Mouse (Mus musculus) splenic B cell, adult 2 months (primary cell): ENCODE results near the gene 1700019N19Rik.
A peak's percentile ranks its signal among the peaks of the same experiment; 100 is the strongest.

ENCODE experiments used
- DNase-seq: peaks from one replicate; pipeline ENCODE4 v3.0.0-alpha.2; 2011; ENCODE audit warnings: low read depth, low spot score
- H3K27me3 ChIP-seq: 2 replicates; pipeline ENCODE4 v1.6.1; 2012; ENCODE audit warnings: mild to moderate bottlenecking, low read length, moderate library complexity, mixed read lengths; ENCODE audit not compliant: control insufficient read depth, poor library complexity, insufficient read depth, severe bottlenecking
- H3K36me3 ChIP-seq: 2 replicates; pipeline ENCODE4 v1.6.1; 2012; ENCODE audit warnings: mild to moderate bottlenecking, low read length, moderate library complexity, mixed read lengths; ENCODE audit not compliant: control insufficient read depth, poor library complexity, insufficient read depth, severe bottlenecking

1700019N19Rik gene

DNA sequence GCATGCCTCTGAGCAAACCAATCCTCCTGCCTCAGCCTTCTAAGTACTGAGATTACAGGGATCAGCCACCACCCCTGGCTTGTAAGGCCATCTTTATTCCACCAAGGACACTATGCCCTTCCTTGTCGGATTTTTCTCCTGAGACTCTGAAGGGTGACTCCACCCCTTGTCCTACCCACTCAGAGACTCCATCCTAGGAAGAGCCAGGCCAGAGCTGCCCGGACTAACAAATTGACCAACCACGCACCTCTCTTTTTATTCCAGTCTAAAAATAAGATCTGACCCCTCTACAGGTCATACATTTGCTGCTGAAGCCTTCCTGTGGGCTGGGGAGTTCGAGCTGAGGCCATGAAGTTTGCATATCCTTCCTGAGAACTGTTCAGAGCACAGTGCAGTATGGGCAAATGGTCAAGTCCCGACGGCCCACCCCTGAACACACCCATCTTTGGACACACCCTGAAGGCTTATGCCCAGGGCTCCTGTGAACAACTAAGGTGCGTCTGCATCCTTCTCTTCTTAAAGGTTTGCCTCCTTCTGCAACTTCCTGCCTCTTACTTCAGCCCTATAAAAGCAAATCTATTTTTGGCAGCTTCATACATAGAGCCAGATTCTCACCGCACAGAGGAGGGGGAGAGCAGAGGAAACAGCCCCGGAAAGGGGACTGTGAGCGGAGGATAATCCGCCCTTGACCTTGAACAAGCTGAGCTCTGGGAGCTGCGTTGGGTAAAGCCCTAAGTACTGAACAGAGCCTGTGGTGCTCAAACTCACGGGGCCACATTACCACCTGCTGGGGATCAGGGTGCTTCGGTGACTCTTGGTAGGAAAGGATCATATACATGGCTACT lies 24.5 kb upstream of the 1700019N19Rik start:
- DNase-seq = peak; percentile 56
- Histone ChIP-seq H3K27me3 (no peaks in the 10 kb centered on the region), H3K36me3 (no peaks in the 10 kb centered on the region)

GRCm38 (mm10) chr19:58817398-58817797 lies 23.1 kb upstream of the 1700019N19Rik start:
- no peak for DNase-seq
- H3K36me3 ChIP-seq = no peaks in the 10 kb centered on the region
- no peaks in the 10 kb centered on the region for H3K27me3 ChIP-seq

DNA sequence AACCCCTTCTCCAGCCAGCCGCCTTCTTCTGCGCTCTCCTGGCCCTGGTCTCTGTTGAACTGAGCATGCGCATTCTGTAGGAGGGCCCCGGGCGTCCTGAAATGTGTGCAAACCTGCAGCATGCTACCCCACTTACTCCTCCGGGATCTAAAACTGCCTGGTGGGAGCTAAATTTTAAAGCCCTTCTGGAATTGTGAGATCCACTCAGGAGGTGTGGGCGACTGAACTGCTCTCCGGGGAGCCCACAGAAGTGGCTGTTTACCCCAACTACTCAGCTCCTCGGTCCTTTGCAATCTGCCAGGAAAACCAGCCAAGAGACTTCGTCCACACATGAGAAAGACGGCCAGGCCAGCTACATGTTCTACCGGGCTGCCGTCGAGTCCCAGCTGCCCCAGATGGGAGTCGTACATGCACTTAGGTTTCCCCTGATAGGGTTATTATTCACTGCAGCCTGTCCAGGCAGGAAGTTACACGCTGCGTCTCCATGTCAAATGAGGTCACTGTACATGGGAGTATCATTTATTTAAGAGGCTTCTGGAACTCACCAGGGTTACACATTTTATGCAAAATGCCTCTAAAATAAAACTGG lies 22.3 kb upstream of the 1700019N19Rik start:
- Histone ChIP-seq H3K27me3 (no peaks in the 10 kb centered on the region), H3K36me3 (no peaks in the 10 kb centered on the region)
- peak; percentile 24 for DNase-seq

GRCm38 (mm10) chr19:58815179-58815922 lies 21.1 kb upstream of the 1700019N19Rik start:
- Histone ChIP-seq H3K36me3 (no peaks in the 10 kb centered on the region), H3K27me3 (no peaks in the 10 kb centered on the region)
- DNase-seq = no peak

- no peak for DNase-seq
- H3K27me3 ChIP-seq = no peaks in the 10 kb centered on the region
Observed at GRCm38 (mm10) chr19:58810536-58810935, 16.3 kb upstream of the 1700019N19Rik start.

DNA sequence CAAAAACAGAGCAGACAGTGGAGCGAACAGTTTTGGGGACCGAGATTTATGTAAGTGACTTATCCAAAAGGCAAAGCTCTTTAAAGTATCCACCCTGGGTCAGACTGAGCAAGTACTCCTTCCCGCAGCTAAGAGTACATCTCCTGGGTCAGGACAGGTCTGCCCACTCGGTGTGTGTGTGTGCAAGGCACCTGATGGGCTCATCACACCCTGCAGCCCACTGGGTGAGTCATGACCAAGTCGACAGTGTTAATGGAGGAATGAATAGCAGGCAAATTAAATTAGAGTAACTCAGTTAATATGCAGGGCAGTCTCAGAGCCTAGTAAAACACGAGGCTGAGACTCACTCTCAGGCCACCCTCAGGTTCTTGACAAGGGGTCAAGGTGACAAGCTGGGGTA lies 14.6 kb upstream of the 1700019N19Rik start:
- H3K36me3 ChIP-seq = no peaks in the 10 kb centered on the region
- DNase-seq = no peak
- H3K27me3 ChIP-seq = no peaks in the 10 kb centered on the region

More at GRCm38 (mm10) chr19:58810536-58810935, 16.3 kb upstream of the 1700019N19Rik start:
- no peaks in the 10 kb centered on the region for H3K36me3 ChIP-seq

DNA sequence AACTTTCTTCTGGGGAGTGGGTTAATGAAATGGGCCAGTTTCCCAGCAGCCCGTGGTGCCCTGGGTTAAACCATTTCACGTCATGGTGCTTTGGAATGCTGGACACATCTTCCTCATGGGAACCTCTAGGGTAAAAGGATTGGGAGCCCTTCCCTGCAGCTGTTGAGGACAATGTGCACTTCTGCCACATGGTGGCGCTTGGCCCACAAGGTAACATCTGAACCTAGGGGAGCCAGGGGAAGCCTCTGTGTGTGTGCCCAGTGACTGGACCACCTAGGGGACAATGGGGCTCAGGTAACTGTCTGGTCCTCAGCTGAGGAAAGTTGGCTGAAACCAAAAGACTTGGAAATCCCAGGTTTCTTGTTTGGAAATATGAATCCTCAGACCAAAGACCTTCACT lies 12.1 kb upstream of the 1700019N19Rik start:
- Histone ChIP-seq H3K27me3 (no peaks in the 10 kb centered on the region), H3K36me3 (no peaks in the 10 kb centered on the region)
- DNase-seq = peak; percentile 79

GRCm38 (mm10) chr19:58805191-58805779 lies 11.0 kb upstream of the 1700019N19Rik start:
- DNase-seq = no peak
- Histone ChIP-seq H3K27me3 (no peaks in the 10 kb centered on the region), H3K36me3 (no peaks in the 10 kb centered on the region)

GRCm38 (mm10) chr19:58795114-58795669 lies 931 bp upstream of the 1700019N19Rik start:
- Histone ChIP-seq H3K27me3 (no peaks in the 10 kb centered on the region), H3K36me3 (no peaks in the 10 kb centered on the region)
- no peak for DNase-seq

- Histone ChIP-seq H3K36me3 (no peaks in the 10 kb centered on the region), H3K27me3 (no peaks in the 10 kb centered on the region)
- DNase-seq = no peak
Observed at GRCm38 (mm10) chr19:58789194-58789593, 5.1 kb downstream of the 1700019N19Rik start.

GRCm38 (mm10) chr19:58783938-58784337 lies 10.3 kb downstream of the 1700019N19Rik start:
- DNase-seq = no peak
- Histone ChIP-seq H3K36me3 (no peaks in the 10 kb centered on the region), H3K27me3 (no peaks in the 10 kb centered on the region)

GRCm38 (mm10) chr19:58781566-58781965 lies 12.7 kb downstream of the 1700019N19Rik start:
- Histone ChIP-seq H3K27me3 (no peaks in the 10 kb centered on the region), H3K36me3 (no peaks in the 10 kb centered on the region)
- no peak for DNase-seq

- H3K36me3 ChIP-seq = no peaks in the 10 kb centered on the region
- no peak for DNase-seq
Observed at GRCm38 (mm10) chr19:58776461-58776860, 17.8 kb downstream of the 1700019N19Rik start.

DNA sequence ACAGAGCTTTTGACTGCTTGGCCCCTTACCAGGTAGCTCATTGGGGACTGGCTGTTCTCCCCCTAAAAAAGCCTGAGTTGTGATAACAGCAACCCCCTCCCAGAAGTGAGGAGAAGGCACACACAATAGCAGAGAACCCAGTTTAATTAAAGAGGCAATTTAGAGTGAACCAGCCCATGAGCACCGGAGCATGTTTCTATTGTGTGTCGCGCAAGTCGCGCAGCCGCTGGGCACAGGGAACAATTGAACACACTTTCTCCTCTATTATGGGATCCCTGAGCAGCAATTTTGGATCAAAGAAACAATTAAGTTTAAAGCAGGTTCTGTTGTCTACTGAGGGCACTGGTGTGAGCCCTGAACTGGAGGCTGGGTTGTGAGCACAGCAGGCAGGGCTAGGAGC lies 26.9 kb downstream of the 1700019N19Rik start:
- DNase-seq = no peak
- no peaks in the 10 kb centered on the region for H3K36me3 ChIP-seq
- no peaks in the 10 kb centered on the region for H3K27me3 ChIP-seq

More at GRCm38 (mm10) chr19:58776461-58776860, 17.8 kb downstream of the 1700019N19Rik start:
- H3K27me3 ChIP-seq = no peaks in the 10 kb centered on the region
